In genomic region chr15:98810212-98810611, GRCm38 (mm10) we compare ENCODE assay signal across 19 mouse cellular contexts. TPM values are rescaled to one million over a fixed set of nuclear protein-coding genes. Genes with fewer than 3 reads are reported as not detected.
DNase-seq lines count a peak whose midpoint lies in the region; ATAC-seq and TF ChIP-seq lines count a peak whose summit lies in the region.
"Not testable (repeated sequence)": the region's sequence is repeated elsewhere in the genome, so short reads cannot be mapped to it uniquely, and the experiment has no call there.
"Had no signal": no experiment of that assay in that cellular context is flagged by ENCODE, and none has a peak within 500 bp of the region (broad histone marks: within the 10 kb centered on the region; RNA-seq: fewer than 3 reads in every experiment).

No protein-coding gene starts in this region.

- peak; percentile 13 for TF ChIP-seq CTCF in E14TG2a.4 (conservative IDR thresholded peaks at IDR 0.05; ENCODE audit: low read length)
- TF ChIP-seq CTCF in cortical plate, adult 2 months (IDR thresholded peaks at IDR 0.05; ENCODE audit: extremely low read depth, insufficient read depth, low read length), result not testable (repeated sequence)
- TF ChIP-seq CTCF in hindbrain, postnatal 0 days (IDR thresholded peaks at IDR 0.05; ENCODE audit: low read depth), result peak; percentile 24; the same call in 1 of the 2 replicates
- peak; percentile 64 for TF ChIP-seq CTCF in layer of hippocampus, adult 2 months (conservative IDR thresholded peaks at IDR 0.05)
- peak; percentile 19; the same call in 1 of the 2 replicates for TF ChIP-seq CTCF in liver, postnatal 0 days (IDR thresholded peaks at IDR 0.05; ENCODE audit: low read depth)
- TF ChIP-seq CTCF in midbrain, postnatal 0 days (IDR thresholded peaks at IDR 0.05), result 0 out of 2 replicates have a peak, but pooled peaks have one; percentile 14

- H3K9me3 ChIP-seq in E14TG2a.4 (ENCODE audit: low read length); hindbrain, postnatal 0 days (ENCODE audit: low read length); liver, postnatal 0 days (ENCODE audit: low read length); midbrain, postnatal 0 days (ENCODE audit: low read length): not testable (repeated sequence)

- peaks cover 38% of the 10 kb centered on the region for H3K36me3 ChIP-seq in E14TG2a.4 (ENCODE audit: insufficient read depth, low read length)
- not testable (repeated sequence) for H3K36me3 ChIP-seq in hindbrain, postnatal 0 days (ENCODE audit: insufficient read depth, low read length)
- peaks cover 30% of the 10 kb centered on the region for H3K36me3 ChIP-seq in liver, postnatal 0 days (replicated peaks; ENCODE audit: insufficient read depth, low read length)
- peaks cover 19% of the 10 kb centered on the region for H3K36me3 ChIP-seq in midbrain, postnatal 0 days (ENCODE audit: insufficient read depth, low read length)

- DNase-seq in hindbrain, postnatal 0 days (ENCODE audit: low spot score); layer of hippocampus, adult 2 months (ENCODE audit: low spot score in 2 of 2); liver, postnatal 0 days; midbrain, postnatal 0 days (ENCODE audit: low spot score): not testable (repeated sequence)
- peak; percentile 22 for DNase-seq in thymus, postnatal 14 days

- peaks cover 48% of the 10 kb centered on the region for H3K27me3 ChIP-seq in E14TG2a.4 (ENCODE audit: insufficient read depth, low read length)
- H3K27me3 ChIP-seq in hindbrain, postnatal 0 days (ENCODE audit: insufficient read depth, low read length), result peaks cover 31% of the 10 kb centered on the region
- H3K27me3 ChIP-seq in liver, postnatal 0 days (ENCODE audit: insufficient read depth, low read length), result peaks cover 49% of the 10 kb centered on the region
- peaks cover 38% of the 10 kb centered on the region for H3K27me3 ChIP-seq in midbrain, postnatal 0 days (ENCODE audit: insufficient read depth, low read length)

- WGBS in hindbrain, postnatal 0 days, result 72% methylated on average over 6 of the region's 6 CpGs
- WGBS in liver, postnatal 0 days (ENCODE audit: insufficient replicate concordance), result 77% methylated on average over 6 of the region's 6 CpGs
- 78% methylated on average over 6 of the region's 6 CpGs for WGBS in midbrain, postnatal 0 days

- TF ChIP-seq EP300 in liver, postnatal 0 days (IDR thresholded peaks at IDR 0.05; ENCODE audit: low read depth), result not testable (repeated sequence)

- peaks cover 50% of the 10 kb centered on the region for H3K4me1 ChIP-seq in E14TG2a.4 (replicated peaks; ENCODE audit: low read depth, low read length)
- H3K4me1 ChIP-seq in cortical plate, adult 2 months (ENCODE audit: control insufficient read depth, insufficient read depth, low read length), result peaks cover 11% of the 10 kb centered on the region
- peaks cover 25% of the 10 kb centered on the region; the same call in 1 of the 2 replicates for H3K4me1 ChIP-seq in hindbrain, postnatal 0 days (ENCODE audit: insufficient read depth, low read length)
- H3K4me1 ChIP-seq in liver, postnatal 0 days (ENCODE audit: insufficient read depth), result peaks cover 22% of the 10 kb centered on the region
- peaks cover 18% of the 10 kb centered on the region for H3K4me1 ChIP-seq in midbrain, postnatal 0 days (ENCODE audit: insufficient read depth, low read length)

- not testable (repeated sequence) for H3K4me2 ChIP-seq in hindbrain, postnatal 0 days (ENCODE audit: low read depth, low read length); liver, postnatal 0 days (ENCODE audit: low read depth, low read length); midbrain, postnatal 0 days (ENCODE audit: low read depth, low read length, poor library complexity, severe bottlenecking)

- TF ChIP-seq POLR2A in cortical plate, adult 2 months (IDR thresholded peaks at IDR 0.05; ENCODE audit: extremely low read depth, insufficient read depth, low read length), result not testable (repeated sequence)

- not testable (repeated sequence) for H3K9ac ChIP-seq in hindbrain, postnatal 0 days (replicated peaks; ENCODE audit: low read length); liver, postnatal 0 days (replicated peaks); midbrain, postnatal 0 days (replicated peaks; ENCODE audit: low read length, poor library complexity, severe bottlenecking)

- H3K4me3 ChIP-seq in E14TG2a.4 (replicated peaks; ENCODE audit: low read length); cortical plate, adult 2 months (ENCODE audit: insufficient read depth, low read length); hindbrain, postnatal 0 days (ENCODE audit: low read length); layer of hippocampus, adult 2 months; liver, postnatal 0 days (ENCODE audit: low read depth, low read length); midbrain, postnatal 0 days (ENCODE audit: low read depth, low read length): not testable (repeated sequence)

- H3K27ac ChIP-seq in cortical plate, adult 2 months (ENCODE audit: insufficient read depth, low read length), result peak overlapping the region; percentile 54
- not testable (repeated sequence) for H3K27ac ChIP-seq in hindbrain, postnatal 0 days; liver, postnatal 0 days (ENCODE audit: low read depth); midbrain, postnatal 0 days (ENCODE audit: low read depth, low read length)
- H3K27ac ChIP-seq in layer of hippocampus, adult 2 months, result peak overlapping the region; percentile 97

- ATAC-seq in hindbrain, postnatal 0 days; liver, postnatal 0 days; midbrain, postnatal 0 days (ENCODE audit: low FRiP score): not testable (repeated sequence)

RNA-seq across cellular contexts. Expression of gene Ddn, which starts 0.9 kb away (rescaled TPM):
- 723 and 876 TPM in 2 replicates for polyA plus RNA-seq in cortical plate, adult 2 months (2012; rRNA removed)
- total RNA-seq in hindbrain, postnatal 0 days (2014; rRNA removed), result 2.7 and 6.5 TPM in 2 replicates
- polyA plus RNA-seq in hindbrain, postnatal 0 days (2015; fragmentation: Nextera tagmentation; extraction: Ambion mirVana), result 0.45 and 0.64 TPM in 2 replicates
- 1,000 to 10,000 TPM; 1,636 to 1,683 TPM for total RNA-seq in layer of hippocampus, adult 2 months (2021)
- polyA plus RNA-seq in liver, postnatal 0 days (2015; fragmentation: Nextera tagmentation; extraction: Ambion mirVana), result not detected in 2 replicates
- 5.5 and 7.3 TPM in 2 replicates for total RNA-seq in midbrain, postnatal 0 days (2014; rRNA removed)
- polyA plus RNA-seq in midbrain, postnatal 0 days (2015; fragmentation: Nextera tagmentation; extraction: Ambion mirVana), result 0.51 and 0.64 TPM in 2 replicates
- total RNA-seq: adrenal gland, postnatal 14 days had no signal
- polyA plus RNA-seq: embryonic facial prominence, embryonic 14.5 days had no signal

RNA-seq across cellular contexts. Expression of gene Wnt1, which starts 20.6 kb away (rescaled TPM):
- polyA plus RNA-seq in cortical plate, adult 2 months (2012; rRNA removed), result 0.15 and 0.17 TPM in 2 replicates
- total RNA-seq in hindbrain, postnatal 0 days (2014; rRNA removed), result 0.05 TPM in 1 of 2 replicates, not detected in the other
- polyA plus RNA-seq in hindbrain, postnatal 0 days (2015; fragmentation: Nextera tagmentation; extraction: Ambion mirVana), result 0.52 and 0.59 TPM in 2 replicates
- total RNA-seq in layer of hippocampus, adult 2 months (2021), result not detected
- not detected in 2 replicates for polyA plus RNA-seq in liver, postnatal 0 days (2015; fragmentation: Nextera tagmentation; extraction: Ambion mirVana)
- 0.33 TPM in 2 replicates for total RNA-seq in midbrain, postnatal 0 days (2014; rRNA removed)
- polyA plus RNA-seq in midbrain, postnatal 0 days (2015; fragmentation: Nextera tagmentation; extraction: Ambion mirVana), result 0.81 and 1.1 TPM in 2 replicates
- total RNA-seq: adrenal gland, adult 2 months; adrenal gland, postnatal 14 days; adrenal gland, postnatal 4 days; G1E; gastrocnemius, adult 18-20 months; heart, postnatal 10 days; heart, postnatal 36 days had no signal
- polyA plus RNA-seq: forebrain, embryonic 13.5 days; G1E; heart, embryonic 12.5 days; heart, embryonic 15.5 days had no signal

RNA-seq across cellular contexts. Expression of gene Prkag1, which starts 21.1 kb away (rescaled TPM):
- polyA plus RNA-seq in cortical plate, adult 2 months (2012; rRNA removed), result 71.3 and 75.7 TPM in 2 replicates
- 62.4 and 99.4 TPM in 2 replicates for total RNA-seq in hindbrain, postnatal 0 days (2014; rRNA removed)
- 61.1 and 62.3 TPM in 2 replicates for polyA plus RNA-seq in hindbrain, postnatal 0 days (2015; fragmentation: Nextera tagmentation; extraction: Ambion mirVana)
- total RNA-seq in layer of hippocampus, adult 2 months (2021), result 10 to 100 TPM; 50.3 to 51.9 TPM
- polyA plus RNA-seq in liver, postnatal 0 days (2015; fragmentation: Nextera tagmentation; extraction: Ambion mirVana), result 42.0 and 47.4 TPM in 2 replicates
- 45.1 and 50.6 TPM in 2 replicates for total RNA-seq in midbrain, postnatal 0 days (2014; rRNA removed)
- 50.6 and 57.4 TPM in 2 replicates for polyA plus RNA-seq in midbrain, postnatal 0 days (2015; fragmentation: Nextera tagmentation; extraction: Ambion mirVana)

RNA-seq across cellular contexts. Expression of gene Wnt10b, which starts 32.3 kb away (rescaled TPM):
- polyA plus RNA-seq in cortical plate, adult 2 months (2012; rRNA removed), result 2.6 and 3.1 TPM in 2 replicates
- 1.4 and 4.5 TPM in 2 replicates for total RNA-seq in hindbrain, postnatal 0 days (2014; rRNA removed)
- 0.29 TPM in 1 of 2 replicates, not detected in the other for polyA plus RNA-seq in hindbrain, postnatal 0 days (2015; fragmentation: Nextera tagmentation; extraction: Ambion mirVana)
- total RNA-seq in layer of hippocampus, adult 2 months (2021), result under 1 TPM; 0.15 to 0.38 TPM
- 0.04 and 0.08 TPM in 2 replicates for polyA plus RNA-seq in liver, postnatal 0 days (2015; fragmentation: Nextera tagmentation; extraction: Ambion mirVana)
- total RNA-seq in midbrain, postnatal 0 days (2014; rRNA removed), result 0.38 and 1.5 TPM in 2 replicates
- not detected in 2 replicates for polyA plus RNA-seq in midbrain, postnatal 0 days (2015; fragmentation: Nextera tagmentation; extraction: Ambion mirVana)
- polyA plus RNA-seq: forebrain, embryonic 13.5 days; forebrain, embryonic 16.5 days; heart, embryonic 12.5 days; heart, embryonic 15.5 days had no signal

RNA-seq across cellular contexts. Expression of gene Arf3, which starts 47.2 kb away (rescaled TPM):
- polyA plus RNA-seq in cortical plate, adult 2 months (2012; rRNA removed), result 701 and 730 TPM in 2 replicates
- 127 TPM in 2 replicates for total RNA-seq in hindbrain, postnatal 0 days (2014; rRNA removed)
- 80.7 and 92.9 TPM in 2 replicates for polyA plus RNA-seq in hindbrain, postnatal 0 days (2015; fragmentation: Nextera tagmentation; extraction: Ambion mirVana)
- total RNA-seq in layer of hippocampus, adult 2 months (2021), result 100 to 1,000 TPM; 820 to 852 TPM
- 9.6 and 10.4 TPM in 2 replicates for polyA plus RNA-seq in liver, postnatal 0 days (2015; fragmentation: Nextera tagmentation; extraction: Ambion mirVana)
- total RNA-seq in midbrain, postnatal 0 days (2014; rRNA removed), result 122 and 144 TPM in 2 replicates
- polyA plus RNA-seq in midbrain, postnatal 0 days (2015; fragmentation: Nextera tagmentation; extraction: Ambion mirVana), result 89.2 and 93.8 TPM in 2 replicates

Comparison
In these comparisons a context has a peak if more than half of its experiments do, and no peak if none do; other contexts are left out.
1. RNA of gene Ddn, which starts 0.9 kb away (polyA plus RNA-seq): 723 to 876 TPM in cortical plate, adult 2 months; 0.51 to 0.64 TPM in midbrain, postnatal 0 days, 0.45 to 0.64 TPM in hindbrain, postnatal 0 days and not detected in liver, postnatal 0 days; every median in the first group is over 100 times any median in the second.